Mouse (Mus musculus) olfactory bulb, adult 2 months (tissue): ENCODE results near the gene Asrgl1. TPM values are rescaled to one million over a fixed set of nuclear protein-coding genes. Genes with fewer than 3 reads are reported as not detected.

Source experiments
- H3K27ac ChIP-seq: fragments of 200-500 bp; 2 replicates; pipeline ENCODE4 v1.5.1; 2012; ENCODE audit warnings: low read depth, low read length; ENCODE audit not compliant: insufficient read depth
- H3K4me1 ChIP-seq: fragments of 200-500 bp; 2 replicates; pipeline ENCODE4 v1.6.1; 2012; ENCODE audit warnings: low read length; ENCODE audit not compliant: control insufficient read depth, insufficient read depth
- H3K4me3 ChIP-seq: fragments of 200-500 bp; 2 replicates; pipeline ENCODE4 v1.5.1; 2012; ENCODE audit warnings: mild to moderate bottlenecking, low read depth, low read length, moderate library complexity; ENCODE audit not compliant: insufficient read depth
- CTCF ChIP-seq: fragments of 200-500 bp; IDR thresholded peaks from 2 replicates; pipeline ENCODE4 v1.5.1; 2012; ENCODE audit warnings: low read depth, mild to moderate bottlenecking, low read length, moderate library complexity; ENCODE audit not compliant: insufficient read depth
- POLR2A ChIP-seq: fragments of 200-500 bp; IDR thresholded peaks from 2 replicates; pipeline ENCODE4 v1.6.1; 2012; ENCODE audit warnings: mild to moderate bottlenecking, low read depth, low read length, moderate library complexity; ENCODE audit not compliant: insufficient read depth
- WGBS: fragments of 180-500 bp; shearing (Covaris S2); methylation state at CpG from one replicate; pipeline ENCODE4 v1.1.7; 2018; 5-methylcytosine and 5-hydroxymethylcytosine counted together
- polyA plus RNA-seq: library from polyadenylated mRNA; stranded (reverse); fragments of >200 nt; gene quantifications from 2 replicates; pipeline ENCODE4 v1.2.4, GENCODE M21; 2012; ENCODE audit warnings: low replicate concordance; ENCODE audit not compliant: missing spikeins, insufficient read depth, insufficient read length

Asrgl1 gene
- polyA plus RNA-seq, 1 experiment = 72.4 TPM

DNA sequence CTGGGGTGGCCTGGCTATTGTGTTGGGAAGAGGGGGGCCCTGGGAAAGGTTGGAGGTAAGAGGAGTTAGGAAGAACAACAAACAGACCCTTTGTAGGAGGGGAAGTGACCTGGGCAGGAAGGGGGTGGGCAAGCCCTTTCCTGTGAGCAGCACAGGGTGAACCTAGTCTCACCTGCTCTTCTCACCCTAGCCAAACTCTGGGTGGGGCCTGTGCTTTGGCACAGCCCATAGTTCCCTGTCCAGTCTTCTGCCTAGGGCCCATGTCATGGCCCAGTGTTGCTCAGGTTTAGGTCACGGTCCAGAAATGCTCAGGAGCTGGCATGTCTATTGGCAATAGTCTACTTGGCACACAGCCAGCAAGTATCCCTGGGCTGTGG is 28.1 kb downstream of the Asrgl1 start:
- H3K4me3 ChIP-seq = no peak overlapping the region
- H3K27ac ChIP-seq = no peak overlapping the region
- TF ChIP-seq CTCF (no peak), POLR2A (no peak)
- no peaks in the 10 kb centered on the region for H3K4me1 ChIP-seq
- WGBS = 59% methylated on average over 1 of the region's 1 CpGs

DNA sequence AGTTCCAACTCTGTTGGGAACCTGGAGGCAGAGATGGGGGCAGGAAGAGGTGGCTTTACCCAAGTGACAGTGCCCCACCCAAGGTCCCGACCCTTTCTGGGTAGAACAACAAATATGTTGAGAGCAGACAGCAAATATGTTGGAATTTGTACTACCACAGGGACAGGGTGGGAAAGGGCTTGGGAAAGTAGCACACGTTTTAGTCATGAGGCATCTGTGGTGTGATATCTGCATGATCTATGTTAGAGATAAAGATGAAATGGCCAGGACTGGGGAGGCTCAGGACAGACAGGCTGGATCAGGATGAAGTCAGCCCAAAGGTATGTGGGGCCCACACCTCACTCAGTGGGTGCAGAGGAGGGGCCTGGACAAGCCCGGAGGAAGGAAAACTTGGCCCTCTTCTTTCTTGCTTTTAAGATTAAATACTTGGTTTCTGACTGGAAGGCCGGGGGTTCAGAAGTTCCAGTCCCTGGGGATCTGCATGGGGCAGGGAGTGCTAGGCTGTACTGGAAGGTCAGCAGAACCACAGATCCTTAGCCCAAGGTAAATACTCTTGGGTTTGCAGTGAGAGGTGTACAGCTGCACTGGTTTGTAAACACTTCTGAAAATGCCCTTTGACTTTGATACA is 28.6 kb downstream of the Asrgl1 start:
- TF ChIP-seq POLR2A (no peak), CTCF (no peak)
- WGBS = 64% methylated on average over 4 of the region's 4 CpGs
- no peaks in the 10 kb centered on the region for H3K4me1 ChIP-seq
- H3K4me3 ChIP-seq = no peak overlapping the region
- H3K27ac ChIP-seq = no peak overlapping the region

DNA sequence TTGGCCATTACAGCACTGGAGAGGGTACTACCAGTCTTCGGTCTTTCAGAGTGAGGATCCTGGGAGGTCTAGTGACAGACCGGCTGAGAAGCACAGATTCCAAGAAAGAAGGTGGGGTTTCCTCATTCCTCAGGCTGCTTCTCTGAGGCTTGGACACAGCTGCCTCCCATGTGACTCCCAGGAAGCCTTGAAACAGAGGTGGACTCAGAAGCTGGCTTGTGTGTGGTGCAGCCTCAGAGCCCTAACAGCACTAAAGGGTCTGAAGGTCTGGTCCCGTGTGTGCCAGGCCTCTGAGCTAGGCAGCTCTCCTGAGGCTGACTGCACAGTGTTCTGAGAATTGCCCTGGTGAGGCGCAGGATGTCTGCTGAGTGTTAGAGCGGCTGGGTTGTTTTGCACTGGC is 29.3 kb downstream of the Asrgl1 start:
- Histone ChIP-seq H3K4me3 (no peak overlapping the region), H3K4me1 (no peaks in the 10 kb centered on the region), H3K27ac (no peak overlapping the region)
- WGBS = 84% methylated on average over 5 of the region's 5 CpGs
- TF ChIP-seq POLR2A = no peak
- TF ChIP-seq CTCF = no peak

DNA sequence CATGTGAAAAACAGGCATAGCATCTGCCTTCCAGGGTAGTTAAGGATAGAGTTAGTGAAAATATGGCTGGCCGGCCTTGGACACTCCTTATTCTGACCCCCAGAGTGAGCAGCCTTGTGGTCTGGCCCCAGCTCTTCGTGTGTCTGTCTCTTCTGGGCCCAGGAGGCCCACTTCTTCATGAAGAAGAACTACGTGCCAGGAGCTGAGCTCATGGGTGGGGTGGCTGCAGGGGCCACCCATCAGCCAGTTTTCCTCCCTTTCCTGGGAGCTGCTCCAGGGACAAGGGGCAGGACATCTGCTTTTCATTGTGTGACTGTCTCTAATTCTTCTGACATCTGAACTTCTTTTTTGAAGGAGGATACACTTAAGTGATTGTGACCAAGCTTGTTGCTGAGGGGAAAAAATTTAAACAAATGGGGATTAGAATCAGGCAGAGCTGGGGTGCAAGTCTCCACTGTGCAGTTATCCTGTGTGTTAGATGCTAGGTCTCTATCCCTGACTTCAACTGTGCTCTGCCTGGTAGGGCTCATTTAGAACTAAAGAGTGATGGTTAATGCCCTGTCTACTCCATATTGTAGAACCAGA is 30.2 kb downstream of the Asrgl1 start:
- TF ChIP-seq POLR2A = no peak
- TF ChIP-seq CTCF = no peak
- H3K4me3 ChIP-seq = no peak overlapping the region
- H3K4me1 ChIP-seq = no peaks in the 10 kb centered on the region; the same call in 1 of the 2 replicates
- WGBS = 85% methylated on average over 3 of the region's 3 CpGs
- H3K27ac ChIP-seq = no peak overlapping the region

DNA sequence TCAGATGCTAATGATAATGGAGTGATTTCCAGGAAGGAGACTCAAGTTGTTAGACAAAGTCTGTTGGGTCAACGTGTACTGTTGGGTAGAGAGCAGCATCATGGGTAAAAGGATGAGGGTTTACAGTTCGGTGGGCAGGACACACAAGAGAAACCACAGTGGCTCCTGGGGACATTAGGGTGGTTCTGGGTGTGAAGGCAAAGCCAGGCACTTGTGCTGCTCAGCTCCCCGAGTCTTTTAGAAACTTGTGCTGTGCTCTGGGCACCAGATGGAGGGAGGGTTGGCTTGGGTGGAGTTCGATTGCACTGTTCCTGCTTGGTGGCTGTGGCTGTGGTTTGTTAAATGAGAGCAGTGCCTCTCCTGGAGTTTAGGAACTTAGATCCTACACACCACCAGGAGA is 31.4 kb downstream of the Asrgl1 start:
- H3K27ac ChIP-seq = no peak overlapping the region
- H3K4me1 ChIP-seq = no peaks in the 10 kb centered on the region; the same call in 1 of the 2 replicates
- TF ChIP-seq POLR2A (no peak), CTCF (no peak)
- 85% methylated on average over 4 of the region's 4 CpGs for WGBS
- no peak overlapping the region for H3K4me3 ChIP-seq

DNA sequence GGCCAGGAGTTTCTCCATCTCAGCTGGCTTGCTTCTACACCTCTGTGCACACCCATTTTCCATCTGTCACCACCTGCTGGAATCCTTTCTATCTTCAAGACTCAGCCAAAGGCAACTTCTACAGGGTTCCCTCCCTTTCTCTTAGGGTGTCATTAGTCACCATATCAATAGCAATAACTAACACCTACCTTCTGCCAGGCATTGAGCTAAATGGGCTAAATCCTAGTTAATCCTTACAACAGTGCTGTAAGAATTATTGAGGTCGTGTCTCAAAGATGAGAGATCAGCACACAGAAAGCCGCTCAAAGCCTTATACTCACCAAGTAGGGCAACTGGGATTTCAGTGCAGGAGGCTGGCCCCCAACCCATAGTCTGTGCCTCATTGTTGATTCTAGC is 34.4 kb downstream of the Asrgl1 start:
- H3K4me3 ChIP-seq = no peak overlapping the region
- H3K27ac ChIP-seq = no peak overlapping the region
- no peaks in the 10 kb centered on the region; the same call in 1 of the 2 replicates for H3K4me1 ChIP-seq
- WGBS = 83% methylated on average over 2 of the region's 2 CpGs
- TF ChIP-seq CTCF (no peak), POLR2A (no peak)

DNA sequence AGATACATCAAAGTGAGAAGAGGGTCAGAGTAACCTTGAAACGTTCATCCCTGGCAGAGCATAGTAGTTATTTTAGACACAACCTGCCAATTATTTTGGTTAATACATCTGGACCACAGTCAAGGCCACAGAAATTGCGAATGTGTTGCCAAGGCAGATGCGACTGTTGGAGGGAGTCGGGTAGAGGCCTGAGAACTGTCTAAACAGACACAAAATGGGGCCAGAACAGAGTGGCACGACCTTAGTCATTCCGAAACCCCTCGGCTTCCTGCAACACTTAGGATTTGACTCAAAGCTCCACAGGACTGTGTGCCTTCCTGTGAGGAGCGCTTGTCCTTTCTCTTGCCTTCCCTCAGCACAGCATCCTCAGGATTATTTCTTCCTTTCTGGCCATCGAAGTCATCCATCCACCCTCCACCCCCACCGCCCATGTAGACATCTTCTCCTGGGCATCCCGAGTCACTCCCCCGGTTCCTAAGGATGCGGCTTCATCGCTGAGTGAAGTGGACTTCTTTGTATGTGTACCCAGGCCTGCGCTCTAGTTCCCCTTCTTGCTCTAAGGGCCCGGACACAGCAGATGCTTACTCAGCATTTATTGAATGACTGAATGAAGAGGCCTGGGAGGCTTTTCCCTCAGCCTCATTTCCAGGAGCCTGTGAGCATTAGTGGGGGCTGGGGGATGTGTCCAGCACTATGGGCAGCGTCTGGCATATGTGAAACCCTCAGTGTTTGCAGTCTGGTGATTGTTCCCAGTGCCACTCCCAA is 35.0 kb downstream of the Asrgl1 start:
- TF ChIP-seq POLR2A = no peak
- H3K4me1 ChIP-seq = no peaks in the 10 kb centered on the region; the same call in 1 of the 2 replicates
- no peak overlapping the region for H3K4me3 ChIP-seq
- H3K27ac ChIP-seq = no peak overlapping the region
- WGBS = 82% methylated on average over 17 of the region's 17 CpGs

DNA sequence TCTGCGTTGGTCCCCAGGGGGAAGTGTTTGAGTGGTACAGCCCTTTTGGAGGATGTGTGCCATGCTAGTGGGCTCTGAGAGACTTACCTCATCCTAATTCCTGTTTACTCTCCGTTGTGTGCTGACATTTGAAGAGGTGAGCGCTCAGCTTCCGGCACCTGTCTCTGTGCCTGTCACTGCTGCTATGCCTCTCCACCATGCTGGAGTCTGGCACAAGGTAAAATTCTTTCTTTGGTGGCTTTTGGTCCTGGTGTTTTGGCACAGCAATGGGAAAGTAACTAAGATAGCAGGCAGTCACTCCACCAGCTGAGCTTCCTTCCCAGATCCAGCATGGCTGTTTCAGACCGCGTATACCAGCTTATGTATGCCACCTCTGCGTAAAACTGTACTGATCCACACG is 35.7 kb downstream of the Asrgl1 start:
- Histone ChIP-seq H3K4me3 (no peak overlapping the region), H3K4me1 (no peaks in the 10 kb centered on the region; the same call in 1 of the 2 replicates), H3K27ac (no peak overlapping the region)
- no peak for TF ChIP-seq POLR2A
- no peak for TF ChIP-seq CTCF
- whole genome bisulfite sequencing = 94% methylated on average over 8 of the region's 8 CpGs

DNA sequence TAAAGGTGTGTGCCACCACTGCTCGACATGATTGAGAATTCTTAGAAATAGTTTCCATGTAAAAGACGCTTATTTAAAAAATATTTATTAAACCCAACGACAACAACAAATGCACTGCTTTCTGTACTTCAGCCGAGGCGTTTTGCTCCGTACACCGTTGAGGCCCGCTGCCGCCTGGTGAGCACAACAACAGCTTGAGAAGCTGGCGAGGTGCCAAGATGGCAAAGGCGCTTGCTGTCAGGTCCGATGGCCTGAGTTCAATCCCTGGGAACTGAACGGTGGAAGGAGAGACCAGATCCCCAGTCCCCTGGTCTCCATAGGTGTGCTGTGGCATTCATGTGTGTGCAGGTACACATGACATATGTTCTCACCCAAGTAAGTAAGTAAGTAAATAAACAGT is 38.0 kb downstream of the Asrgl1 start:
- Histone ChIP-seq H3K4me3 (no peak overlapping the region), H3K27ac (no peak overlapping the region), H3K4me1 (peaks cover 6% of the 10 kb centered on the region; the same call in 1 of the 2 replicates)
- TF ChIP-seq CTCF (no peak), POLR2A (no peak)
- WGBS = 54% methylated on average over 13 of the region's 13 CpGs
